Comparison of ENCODE assay signal across 27 mouse cellular contexts in genomic region chr19:14540678-14541077, GRCm38 (mm10).
"Had no signal": no experiment of that assay in that cellular context is flagged by ENCODE, and none has a peak within 500 bp of the region (broad histone marks: within the 10 kb centered on the region; RNA-seq: fewer than 3 reads in every experiment).

No protein-coding gene starts in this region.

- H3K36me3 ChIP-seq: heart, embryonic 13.5 days; heart, embryonic 15.5 days; hindbrain, embryonic 13.5 days; hindbrain, embryonic 15.5 days; kidney, embryonic 15.5 days; liver, embryonic 13.5 days had no signal

- H3K9me3 ChIP-seq: heart, embryonic 13.5 days; heart, embryonic 15.5 days; hindbrain, embryonic 13.5 days; hindbrain, embryonic 15.5 days; kidney, embryonic 15.5 days; limb, embryonic 10.5 days; limb, embryonic 12.5 days; liver, embryonic 13.5 days had no signal

- H3K4me1 ChIP-seq: hindbrain, embryonic 15.5 days; kidney, embryonic 15.5 days; liver, embryonic 13.5 days had no signal

- H3K27ac ChIP-seq: gastrocnemius, adult 2 months; heart, adult 2 months; heart, embryonic 13.5 days; heart, embryonic 15.5 days; hindbrain, embryonic 13.5 days; hindbrain, embryonic 15.5 days; hindbrain, postnatal 0 days; kidney, embryonic 15.5 days; kidney, postnatal 0 days; limb, embryonic 10.5 days; limb, embryonic 12.5 days; liver, embryonic 13.5 days had no signal

- DNase-seq: gastrocnemius, adult 2 months; gastrocnemius, postnatal 10 days; gastrocnemius, postnatal 25 days; heart, adult 2 months; heart, postnatal 14 days; heart, postnatal 36 days; kidney, adult 11 months; kidney, adult 2 months; kidney, adult 9 months; kidney, postnatal 14 days; kidney, postnatal 36 days; layer of hippocampus, adult 9-11 months; layer of hippocampus, postnatal 36 days; liver; liver, embryonic 13.5 days had no signal

- H3K4me3 ChIP-seq: gastrocnemius, adult 2 months; heart, adult 2 months; heart, embryonic 13.5 days; heart, embryonic 15.5 days; hindbrain, embryonic 13.5 days; hindbrain, embryonic 15.5 days; kidney, embryonic 15.5 days; limb, embryonic 10.5 days; limb, embryonic 12.5 days; liver, embryonic 13.5 days had no signal

- H3K4me2 ChIP-seq: heart, embryonic 11.5 days; heart, embryonic 13.5 days; heart, embryonic 15.5 days; hindbrain, embryonic 13.5 days; hindbrain, embryonic 15.5 days; kidney, embryonic 15.5 days; limb, embryonic 12.5 days; liver, embryonic 11.5 days; liver, embryonic 13.5 days had no signal

- ATAC-seq: hindbrain, postnatal 0 days; intestine, embryonic 16.5 days had no signal

- H3K27me3 ChIP-seq: heart, embryonic 13.5 days; heart, embryonic 15.5 days; hindbrain, embryonic 13.5 days; hindbrain, embryonic 15.5 days; kidney, embryonic 15.5 days; limb, embryonic 12.5 days; liver, embryonic 13.5 days had no signal

- H3K9ac ChIP-seq: heart, embryonic 13.5 days; heart, embryonic 15.5 days; hindbrain, embryonic 13.5 days; hindbrain, embryonic 15.5 days; kidney, embryonic 15.5 days; limb, embryonic 12.5 days; liver, embryonic 13.5 days had no signal
